Mouse (Mus musculus): ENCODE data around the gene Gm44.
"Not testable (repeated sequence)": the region's sequence is repeated elsewhere in the genome, so short reads cannot be mapped to it uniquely, and the experiment has no call there.

Gm44 gene

GRCm38 (mm10) chrX:90891842-90892241 is at the start of gene Gm44:
Gm44 (plus strand) TSS chrX:90892142.
- DNase-seq (ENCODE audit: low spot score in 2 of 2): no peak

DNA sequence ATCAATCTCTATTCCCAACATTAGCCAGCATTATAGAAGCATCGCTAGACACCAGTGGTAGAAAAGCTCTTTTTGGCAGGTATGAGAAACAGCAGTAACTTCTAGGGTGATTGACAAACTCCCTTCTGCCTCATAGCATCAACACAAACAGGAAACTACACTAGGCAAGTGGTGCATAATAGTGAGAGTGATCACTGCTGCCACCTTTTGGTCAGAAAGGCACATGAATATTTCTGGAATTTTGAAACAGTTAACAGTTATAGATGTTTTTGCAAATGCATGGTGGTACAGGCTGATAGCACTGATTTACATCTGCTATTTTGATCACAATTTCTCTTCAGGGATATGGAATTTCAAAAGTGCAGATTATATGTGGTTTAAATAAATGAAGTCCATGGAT is 36.0 kb downstream of the Gm44 start:
- no peak for DNase-seq (ENCODE audit: low spot score in 2 of 2)

DNA sequence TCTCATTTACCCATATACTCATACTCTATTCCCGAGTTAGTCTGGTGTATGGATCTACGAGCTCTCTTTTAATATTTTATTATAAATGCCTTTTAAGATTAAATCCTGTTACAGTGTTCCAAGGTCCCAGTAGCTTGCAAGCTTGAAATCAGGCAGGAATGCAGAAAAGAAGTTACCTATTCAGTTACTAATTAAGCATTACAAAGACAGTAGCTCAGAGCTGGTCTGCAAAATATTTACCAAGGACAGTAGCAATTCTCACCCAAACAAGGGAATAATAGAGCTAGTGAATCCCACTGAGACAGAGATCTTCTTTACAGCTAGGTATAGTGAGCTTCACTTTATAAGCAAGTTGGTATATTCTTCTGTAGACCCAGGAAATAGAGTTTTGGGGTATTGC is 46.3 kb downstream of the Gm44 start:
- not testable (repeated sequence) for DNase-seq (ENCODE audit: low spot score in 2 of 2)

Data from spleen, postnatal 14 days (tissue).